Mouse (Mus musculus): ENCODE results near the gene Abcd2.

DNA sequence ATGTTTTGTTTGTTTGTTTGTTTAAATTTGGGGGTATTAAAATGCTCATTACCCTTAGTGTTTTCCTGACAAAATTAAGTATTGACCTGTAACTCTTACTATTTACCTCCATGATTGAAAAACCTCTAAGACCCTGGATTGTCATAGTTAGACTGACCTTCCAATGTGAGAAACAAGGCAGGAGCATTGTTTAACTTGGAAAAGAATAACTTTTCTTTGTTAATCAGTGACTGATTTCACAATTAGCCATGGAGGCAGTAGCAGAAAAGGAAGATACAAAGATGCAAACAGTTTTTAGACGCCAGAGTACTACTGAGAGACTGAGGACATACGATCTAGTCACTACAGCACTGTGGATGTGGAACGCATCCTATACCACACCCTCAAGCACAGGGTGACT is 11.9 kb upstream of the Abcd2 start:
- TF ChIP-seq CTCF (IDR thresholded peaks at IDR 0.05; ENCODE audit: low read depth, low read length) (no peak), GATA1 (IDR thresholded peaks at IDR 0.05; ENCODE audit: borderline replicate concordance, low read length) (no peak), TAL1 (conservative IDR thresholded peaks at IDR 0.05; ENCODE audit: low read depth, low read length) (no peak)
